Mouse (Mus musculus): Measurements from ENCODE around the gene Nox3. TPM values are rescaled to one million over a fixed set of nuclear protein-coding genes. Genes with fewer than 3 reads are reported as not detected.

The Nox3 gene
- total and polyA plus RNA-seq, 3 experiments = not detected

DNA sequence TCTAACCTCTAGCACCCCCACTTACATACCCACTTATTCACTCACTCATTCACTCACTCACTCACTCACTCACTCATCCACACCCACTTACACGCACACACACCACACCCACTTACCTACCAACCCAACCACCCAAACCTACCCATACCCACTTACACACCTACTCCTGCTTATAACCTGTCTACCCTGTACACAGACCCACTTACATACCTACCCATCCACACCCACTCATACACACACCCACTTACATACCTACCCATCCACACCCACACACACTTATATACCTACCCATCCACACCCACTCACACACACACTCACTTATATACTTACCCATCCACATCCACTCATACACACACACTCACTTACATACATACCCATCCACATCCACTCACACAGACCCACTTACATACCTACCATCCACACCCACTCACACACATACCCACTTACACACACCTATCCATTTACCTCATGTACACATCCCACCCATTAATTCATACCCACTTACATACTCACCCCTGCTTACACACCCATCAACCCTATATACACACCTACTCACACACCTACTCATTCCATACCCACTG lies 9.4 kb upstream of the Nox3 start:
- Histone ChIP-seq H3K9me3 (replicated peaks; ENCODE audit: low read length) (no peaks in the 10 kb centered on the region), H3K27me3 (replicated peaks) (no peaks in the 10 kb centered on the region), H3K27ac (ENCODE audit: insufficient read depth, low read depth) (no peak overlapping the region), H3K79me2 (replicated peaks; ENCODE audit: control insufficient read depth, extremely low read depth, insufficient read depth, poor library complexity, severe bottlenecking) (no peaks in the 10 kb centered on the region), H3K4me2 (ENCODE audit: insufficient read depth, low read depth, poor library complexity, severe bottlenecking) (no peak overlapping the region), H3K9ac (ENCODE audit: insufficient read depth, low read depth) (no peak overlapping the region), H3K36me3 (replicated peaks in 1 of 2; ENCODE audit: control insufficient read depth in 1 of 2, insufficient read depth in 1 of 2, low read length in 1 of 2) (no peaks in the 10 kb centered on the region), H3K4me3 (replicated peaks in 1 of 3; ENCODE audit: low read depth in 2 of 3, low read length in 2 of 3, poor library complexity in 1 of 3) (no peak overlapping the region), H3K4me1 (ENCODE audit: control insufficient read depth in 1 of 2, insufficient read depth in 2 of 2) (no peaks in the 10 kb centered on the region)
- no peak for DNase-seq (ENCODE audit: extremely low read depth)
- in situ Hi-C loops (cut with MboI; ENCODE audit: low pct_ligation_motif_present, low pct_unique_long_range_greater_than_20kb, low sequenced_read_pairs) = no loop called here
- dilution Hi-C loops (cut with MboI; ENCODE audit: extremely low pct_ligation_motif_present, extremely low pct_unique_long_range_greater_than_20kb, low sequenced_read_pairs) = no loop called here
- TF ChIP-seq POLR2A (IDR thresholded peaks at IDR 0.05; ENCODE audit: low read depth, low read length) = no peak
- TF ChIP-seq ZKSCAN1 (IDR thresholded peaks at IDR 0.05; ENCODE audit: borderline replicate concordance, low read depth, low read length) = no peak
- TF ChIP-seq TCF12 (IDR thresholded peaks at IDR 0.05; ENCODE audit: low read depth, low read length) = no peak
- no peak for TF ChIP-seq ZNF384 (IDR thresholded peaks at IDR 0.05; ENCODE audit: low read depth, low read length)
- no peak for TF ChIP-seq RCOR1 (conservative IDR thresholded peaks at IDR 0.05; ENCODE audit: low read depth, low read length)
- no peak for TF ChIP-seq MEF2A (IDR thresholded peaks at IDR 0.05; ENCODE audit: borderline replicate concordance, low read depth, low read length)
- no peak for TF ChIP-seq SMC3 (IDR thresholded peaks at IDR 0.05; ENCODE audit: low read depth, low read length)
- no peak for TF ChIP-seq IRF4 (IDR thresholded peaks at IDR 0.05; ENCODE audit: low read depth, low read length)
- no peak for TF ChIP-seq BHLHE40 (IDR thresholded peaks at IDR 0.05; ENCODE audit: low read depth, low read length)
- no peak for TF ChIP-seq MYC (IDR thresholded peaks at IDR 0.05; ENCODE audit: low read depth, low read length)
- no peak for TF ChIP-seq EP300 (IDR thresholded peaks at IDR 0.05; ENCODE audit: low read length)
- TF ChIP-seq CTCF (conservative IDR thresholded peaks at IDR 0.05 in 1 of 2, IDR thresholded peaks at IDR 0.05 in 1 of 2; ENCODE audit: low read depth in 2 of 2, low read length in 2 of 2) = no peak
- no peak for TF ChIP-seq SIN3A (IDR thresholded peaks at IDR 0.05; ENCODE audit: low read length)

DNA sequence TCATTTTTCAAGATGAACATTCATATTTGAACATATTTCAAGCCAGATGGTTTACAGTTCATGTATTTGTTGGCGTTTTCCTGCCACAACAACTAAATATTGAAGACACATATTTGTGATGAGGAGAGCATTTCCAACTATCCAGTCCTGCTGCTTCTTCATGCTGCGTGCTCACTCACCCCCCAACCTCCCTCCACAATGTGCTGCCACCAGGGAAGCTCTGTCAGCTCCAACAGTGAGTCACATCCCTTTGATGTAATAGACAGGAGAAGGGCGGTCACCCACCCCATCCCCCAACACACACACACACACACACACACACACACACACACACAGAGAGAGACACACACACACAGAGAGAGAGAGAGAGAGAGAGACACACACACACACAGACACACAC lies 6.3 kb upstream of the Nox3 start:
- Histone ChIP-seq H3K9me3 (replicated peaks; ENCODE audit: low read length) (no peaks in the 10 kb centered on the region), H3K27me3 (replicated peaks) (no peaks in the 10 kb centered on the region), H3K4me2 (ENCODE audit: insufficient read depth, low read depth, poor library complexity, severe bottlenecking) (no peak overlapping the region), H3K27ac (ENCODE audit: insufficient read depth, low read depth) (no peak overlapping the region), H3K4me1 (ENCODE audit: control insufficient read depth in 1 of 2, insufficient read depth in 2 of 2) (no peaks in the 10 kb centered on the region), H3K9ac (ENCODE audit: insufficient read depth, low read depth) (no peak overlapping the region), H3K4me3 (replicated peaks in 1 of 3; ENCODE audit: low read depth in 2 of 3, low read length in 2 of 3, poor library complexity in 1 of 3) (no peak overlapping the region), H3K36me3 (replicated peaks in 1 of 2; ENCODE audit: control insufficient read depth in 1 of 2, insufficient read depth in 1 of 2, low read length in 1 of 2) (no peaks in the 10 kb centered on the region), H3K79me2 (replicated peaks; ENCODE audit: control insufficient read depth, extremely low read depth, insufficient read depth, poor library complexity, severe bottlenecking) (no peaks in the 10 kb centered on the region)
- in situ Hi-C loops (cut with MboI; ENCODE audit: low pct_ligation_motif_present, low pct_unique_long_range_greater_than_20kb, low sequenced_read_pairs) = no loop called here
- no peak for DNase-seq (ENCODE audit: extremely low read depth)
- TF ChIP-seq POLR2AphosphoS2 (IDR thresholded peaks at IDR 0.05; ENCODE audit: low read depth, low read length) (no peak), BHLHE40 (IDR thresholded peaks at IDR 0.05; ENCODE audit: low read depth, low read length) (no peak), GABPA (IDR thresholded peaks at IDR 0.05; ENCODE audit: insufficient replicate concordance, low read depth, low read length) (no peak), CTCF (conservative IDR thresholded peaks at IDR 0.05 in 1 of 2, IDR thresholded peaks at IDR 0.05 in 1 of 2; ENCODE audit: low read depth in 2 of 2, low read length in 2 of 2) (no peak), MAX (IDR thresholded peaks at IDR 0.05; ENCODE audit: low read length) (no peak), RCOR1 (conservative IDR thresholded peaks at IDR 0.05; ENCODE audit: low read depth, low read length) (no peak), ZC3H11A (IDR thresholded peaks at IDR 0.05; ENCODE audit: low read depth, low read length) (no peak), TBP (conservative IDR thresholded peaks at IDR 0.05; ENCODE audit: low read depth, low read length) (no peak), USF1 (IDR thresholded peaks at IDR 0.05; ENCODE audit: low read depth, low read length) (no peak), IRF4 (IDR thresholded peaks at IDR 0.05; ENCODE audit: low read depth, low read length) (no peak), NRF1 (IDR thresholded peaks at IDR 0.05; ENCODE audit: low read depth, low read length) (no peak)
- dilution Hi-C loops (cut with MboI; ENCODE audit: extremely low pct_ligation_motif_present, extremely low pct_unique_long_range_greater_than_20kb, low sequenced_read_pairs) = no loop called here
